Mouse (Mus musculus) kidney, postnatal 4 days (tissue): Measurements from ENCODE around the gene Insig1.
A peak's percentile ranks its signal among the peaks of the same experiment; 100 is the strongest.

Experiments
- DNase-seq, 2 experiments: peaks; one replicate each; pipeline ENCODE4 v3.0.0; 2021; ENCODE audit warnings: mixed read lengths in 2 of 2

The Insig1 gene

GRCm38 (mm10) chr5:28070828-28071455 lies at the start of gene Insig1:
Insig1 (plus strand) TSS chr5:28071363.
- DNase-seq, result peak; percentile 98 to 99

GRCm38 (mm10) chr5:28023452-28023851 lies 47.7 kb upstream of the Insig1 start:
- DNase-seq, result no peak

DNA sequence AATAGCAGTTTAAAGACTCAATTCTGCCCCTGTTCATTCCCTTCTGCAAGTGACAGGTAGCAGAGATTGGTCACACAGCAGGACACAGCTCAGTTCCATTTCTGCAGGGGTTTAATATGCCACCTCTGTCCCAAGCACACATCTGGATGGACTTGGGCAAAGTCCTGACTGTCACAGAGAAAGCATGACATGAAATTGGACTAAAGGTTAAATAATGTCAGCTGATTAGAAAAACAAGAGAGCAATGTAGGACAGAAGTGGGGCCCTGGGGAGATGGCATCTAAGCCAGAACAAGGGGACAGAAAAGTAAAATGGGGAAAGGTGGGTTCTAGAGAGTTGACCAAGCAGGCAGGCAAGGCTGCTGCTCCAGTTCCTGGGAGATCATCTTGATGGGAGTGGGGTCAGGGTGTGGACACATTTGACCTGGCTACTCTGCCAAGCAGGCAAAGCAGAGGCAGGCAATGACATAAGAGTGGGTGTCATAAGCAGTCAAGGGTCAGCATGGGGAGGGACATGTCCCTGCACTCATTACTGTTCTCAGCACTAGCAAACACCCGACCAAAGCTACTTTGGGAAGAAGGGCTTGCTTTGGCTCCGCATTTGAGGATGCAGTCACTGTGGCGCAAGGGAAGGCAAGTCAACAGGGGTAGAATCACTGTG lies 39.5 kb upstream of the Insig1 start:
- DNase-seq, result no peak

DNA sequence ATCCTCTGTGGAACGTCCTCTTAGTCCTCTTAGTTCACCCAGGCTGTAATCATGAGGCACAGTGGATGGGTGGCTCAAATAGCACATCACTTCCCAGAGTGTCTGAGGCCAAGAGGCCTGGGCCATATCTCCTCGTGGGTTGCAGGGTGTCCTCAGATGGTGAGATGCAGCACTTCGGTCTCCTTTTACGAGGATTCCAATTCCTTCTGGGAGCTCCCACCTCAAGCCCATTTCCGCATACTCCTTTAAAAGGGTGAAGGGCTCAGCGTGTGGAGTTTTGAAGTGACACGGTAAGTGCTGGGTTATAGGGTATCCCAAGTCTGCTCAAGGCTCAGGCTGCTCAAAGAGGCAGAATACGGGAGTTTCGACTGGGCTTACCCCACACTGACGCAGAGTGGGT lies 38.3 kb upstream of the Insig1 start:
- no peak for DNase-seq

- DNase-seq, result no peak
Measured at GRCm38 (mm10) chr5:28033281-28033680, 37.9 kb upstream of the Insig1 start.

GRCm38 (mm10) chr5:28033826-28034225 lies 37.3 kb upstream of the Insig1 start:
- DNase-seq, result no peak

GRCm38 (mm10) chr5:28036011-28036410 lies 35.2 kb upstream of the Insig1 start:
- no peak for DNase-seq

DNA sequence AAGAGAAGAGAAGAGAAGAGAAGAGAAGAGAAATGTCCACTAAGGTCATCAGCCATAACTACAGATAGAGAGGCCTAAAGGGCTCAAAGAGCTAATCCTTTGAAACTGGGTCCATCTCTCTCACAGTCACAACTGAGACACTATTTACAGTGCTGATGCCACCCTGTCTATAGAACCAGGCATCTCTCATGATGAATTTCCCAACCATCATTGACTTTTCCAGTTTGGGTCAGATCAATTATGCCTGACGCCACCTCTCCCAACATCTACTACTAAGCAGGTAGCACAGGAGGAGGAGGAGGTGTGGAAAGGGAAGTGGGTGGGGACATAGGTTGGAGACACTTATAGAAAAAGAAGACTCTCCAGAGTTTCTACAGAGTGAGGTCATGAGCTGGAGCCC lies 34.6 kb upstream of the Insig1 start:
- DNase-seq, result no peak

DNA sequence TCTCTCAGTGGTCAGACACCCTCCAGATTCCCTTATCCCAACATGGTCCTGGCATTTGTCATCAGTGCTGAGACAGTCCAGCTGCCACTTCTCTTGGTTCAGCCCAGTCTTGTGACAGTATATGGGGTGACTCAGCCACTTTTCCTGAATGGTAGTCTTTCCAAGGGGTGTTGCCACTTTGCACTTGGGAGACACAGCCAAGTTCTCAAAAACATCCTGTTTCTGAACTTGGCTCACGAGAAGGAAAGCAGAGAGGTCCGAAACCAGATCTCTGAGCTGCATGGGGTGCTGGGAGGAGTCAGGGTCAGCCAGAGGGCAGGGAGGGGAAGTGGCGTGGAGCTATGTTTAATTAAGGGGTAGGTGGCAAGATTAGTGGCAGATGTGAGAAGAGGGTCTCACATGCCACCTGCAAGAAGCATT lies 34.0 kb upstream of the Insig1 start:
- DNase-seq, result peak; percentile 13 to 37

GRCm38 (mm10) chr5:28037639-28038038 lies 33.5 kb upstream of the Insig1 start:
- DNase-seq, result no peak

DNA sequence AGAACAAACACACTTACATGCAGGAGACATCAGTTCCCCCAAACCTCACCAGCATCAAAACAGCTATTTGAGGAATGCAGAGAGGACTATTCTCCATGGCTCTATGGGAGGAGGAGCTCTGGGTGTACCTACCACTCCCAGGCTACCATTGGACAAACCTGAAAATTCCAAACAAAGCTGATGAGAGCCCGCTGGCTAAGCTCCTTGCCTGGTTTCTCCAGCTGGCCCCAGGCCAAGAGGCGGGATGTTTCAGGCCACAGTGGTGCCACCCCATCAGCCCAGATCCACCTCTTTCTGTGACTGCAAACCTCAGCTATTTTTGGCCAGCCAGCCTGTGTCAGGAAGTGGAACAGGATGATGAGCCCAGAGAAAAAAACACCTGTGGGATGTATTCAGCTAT lies 33.0 kb upstream of the Insig1 start:
- DNase-seq, result peak; percentile 67 to 80

GRCm38 (mm10) chr5:28039746-28040655 lies 31.2 kb upstream of the Insig1 start:
- DNase-seq, result no peak

- DNase-seq, result no peak
Measured at GRCm38 (mm10) chr5:28040726-28041125, 30.4 kb upstream of the Insig1 start.

DNA sequence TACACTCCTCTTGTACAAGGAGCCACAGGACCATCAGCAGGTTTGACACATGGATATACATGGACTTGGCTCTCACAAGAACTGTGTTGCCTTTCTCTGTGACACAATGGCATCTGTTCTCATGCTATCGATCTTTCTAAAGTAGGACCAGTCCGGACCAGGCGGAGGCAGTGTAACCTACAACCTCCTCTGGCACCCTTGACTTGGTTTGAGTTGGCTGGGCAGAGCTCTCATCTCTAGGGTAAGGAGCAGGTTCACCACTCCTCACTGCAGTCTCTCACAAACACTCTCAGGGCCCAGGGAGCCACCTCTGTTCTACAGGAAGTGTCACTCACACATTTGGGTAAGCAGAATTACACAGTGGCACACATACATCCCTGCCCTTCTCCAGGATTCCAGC lies 29.1 kb upstream of the Insig1 start:
- DNase-seq, result no peak

GRCm38 (mm10) chr5:28042779-28043178 lies 28.4 kb upstream of the Insig1 start:
- DNase-seq, result no peak

DNA sequence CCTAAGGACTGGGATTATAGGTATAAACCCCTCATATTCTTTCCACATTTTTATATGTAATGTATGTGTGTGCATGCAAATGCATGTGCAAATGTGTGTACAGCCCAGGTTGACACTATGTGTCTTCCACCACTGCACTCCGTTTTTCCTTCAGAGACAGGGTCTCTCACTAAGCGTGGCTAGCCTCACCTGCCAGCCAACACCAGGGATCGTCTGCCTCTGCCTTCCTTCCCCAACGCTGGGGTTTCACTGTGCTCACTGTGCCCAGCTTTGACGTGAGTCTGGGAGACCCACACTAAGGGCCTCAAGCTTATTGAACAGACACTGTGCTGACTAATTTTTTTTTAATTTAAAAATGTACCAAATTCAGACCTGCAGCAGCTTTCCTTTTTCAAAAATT lies 27.8 kb upstream of the Insig1 start:
- no peak for DNase-seq

DNA sequence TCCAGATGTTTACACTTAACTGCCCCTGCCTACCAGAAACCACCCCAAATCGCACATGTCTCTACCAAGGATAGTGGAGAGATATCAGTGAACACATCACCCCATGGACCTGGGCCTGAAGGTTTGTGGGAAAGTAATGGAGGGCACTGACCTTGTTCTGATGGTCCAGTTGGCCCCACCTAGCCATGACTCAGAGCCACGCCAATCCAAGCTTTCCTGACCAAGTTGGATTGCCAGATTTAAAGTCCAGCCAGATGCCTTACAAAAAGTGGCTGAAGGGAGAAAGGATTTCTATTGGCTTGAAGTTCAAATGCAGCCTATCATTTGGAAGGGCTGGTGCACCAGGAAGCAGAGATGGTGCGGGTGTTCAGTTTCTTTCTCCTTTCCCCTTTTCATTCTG lies 24.2 kb upstream of the Insig1 start:
- DNase-seq, result no peak

DNA sequence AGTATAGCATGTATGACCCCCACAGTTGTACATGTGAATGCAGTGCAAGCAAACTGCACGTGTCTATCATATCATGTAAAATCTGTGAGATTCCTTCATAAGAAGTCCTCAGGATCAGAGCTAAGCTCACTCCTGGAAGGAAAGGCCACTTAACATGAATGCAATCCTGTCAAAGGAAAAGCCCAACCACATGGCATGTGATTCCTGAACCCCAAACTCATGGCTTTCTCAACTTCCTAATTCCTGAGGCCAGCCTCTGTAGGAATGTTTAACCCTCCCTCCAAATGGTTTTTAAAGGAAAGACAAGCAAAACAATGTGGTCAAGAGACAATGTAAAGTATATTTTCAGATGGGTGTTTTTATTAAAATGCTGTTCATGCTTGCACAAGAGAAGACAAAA lies 23.2 kb upstream of the Insig1 start:
- no peak for DNase-seq

- DNase-seq, result peak in 1 of 2 experiments; percentile 25
Measured at GRCm38 (mm10) chr5:28055450-28055849, 15.7 kb upstream of the Insig1 start.

GRCm38 (mm10) chr5:28056877-28057276 lies 14.3 kb upstream of the Insig1 start:
- no peak for DNase-seq

GRCm38 (mm10) chr5:28060506-28060905 lies 10.7 kb upstream of the Insig1 start:
- DNase-seq, result no peak

- DNase-seq, result no peak
Measured at GRCm38 (mm10) chr5:28061011-28061410, 10.2 kb upstream of the Insig1 start.

GRCm38 (mm10) chr5:28063989-28064624 lies 7.1 kb upstream of the Insig1 start:
- no peak for DNase-seq
